Mouse (Mus musculus) G1E (cell line): ENCODE results near the gene Pcgf5.

ENCODE experiments used
- CTCF ChIP-seq: IDR thresholded peaks from 2 replicates; pipeline ENCODE4 v1.5.1; 2012; ENCODE audit warnings: low read depth, low read length, inconsistent platforms, mixed read lengths
- GATA1 ChIP-seq: IDR thresholded peaks from 2 replicates; pipeline ENCODE4 v1.6.1; 2012; ENCODE audit warnings: borderline replicate concordance, low read length, inconsistent platforms, mixed read lengths
- POLR2AphosphoS5 ChIP-seq: IDR thresholded peaks from 2 replicates; pipeline ENCODE4 v1.6.1; 2012; ENCODE audit warnings: low read depth, low read length, inconsistent platforms; ENCODE audit not compliant: insufficient replicate concordance
- TAL1 ChIP-seq: conservative IDR thresholded peaks from 2 replicates; pipeline ENCODE4 v1.6.1; 2012; ENCODE audit warnings: low read depth, low read length, inconsistent platforms, mixed read lengths

DNA sequence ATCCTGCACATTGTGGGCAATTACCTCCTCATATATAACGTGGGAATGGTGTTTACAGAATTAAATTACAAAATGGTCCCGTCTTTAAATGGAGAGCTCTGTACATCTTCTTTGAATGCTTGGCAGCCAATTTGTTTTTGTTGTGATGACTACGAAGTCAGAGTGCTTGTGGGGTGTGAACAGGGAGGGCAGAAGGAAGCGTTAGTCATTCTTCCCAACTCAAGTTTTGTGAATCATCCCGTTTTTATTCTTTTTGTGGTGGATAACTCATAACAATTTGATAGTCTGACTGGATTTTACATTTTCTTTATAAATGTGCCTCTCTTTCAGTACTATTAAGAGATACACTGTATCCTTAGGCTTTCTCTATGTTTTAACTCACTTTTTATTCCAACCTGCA is 42.6 kb upstream of the Pcgf5 start:
- TF ChIP-seq CTCF = no peak
- no peak for TF ChIP-seq TAL1
- TF ChIP-seq GATA1 = no peak
- TF ChIP-seq POLR2AphosphoS5 = no peak
